Mouse (Mus musculus) heart, postnatal 25 days (tissue): Measurements from ENCODE around the gene Larp6. TPM values are rescaled to one million over a fixed set of nuclear protein-coding genes. Genes with fewer than 3 reads are reported as not detected.

Experiments
- DNase-seq: peaks from one replicate; pipeline ENCODE4 v3.0.0; 2022; ENCODE audit warnings: low spot score
- intact Hi-C: fragments of 180-260 bp; cut with DNase I; formaldehyde crosslinking; loops from one replicate; pipeline ENCODE4 v1.15.1; 2025
- total RNA-seq, 2 experiments: library from RNA; stranded (reverse); gene quantifications; 2 replicates each; pipeline ENCODE4 v1.2.3; 2021

Larp6 gene
- total RNA-seq, 2 experiments from 2014 or later = 1.3 to 1.5 TPM

GRCm38 (mm10) chr9:60756258-60756657 lies 43.5 kb downstream of the Larp6 start:
- peak; percentile 16 for DNase-seq
- intact Hi-C loops = loop anchor here (1.0 to 5.0 kb wide), 3 partner anchors 36 to 102 kb away; partner anchors contain the start of gene Uaca

- peak; percentile 8 for DNase-seq
- intact Hi-C loops = loop anchor here (1.0 to 5.0 kb wide), 3 partner anchors 35 to 101 kb away; partner anchors contain the start of gene Uaca
Measured at GRCm38 (mm10) chr9:60756866-60757740, 44.3 kb downstream of the Larp6 start.

DNA sequence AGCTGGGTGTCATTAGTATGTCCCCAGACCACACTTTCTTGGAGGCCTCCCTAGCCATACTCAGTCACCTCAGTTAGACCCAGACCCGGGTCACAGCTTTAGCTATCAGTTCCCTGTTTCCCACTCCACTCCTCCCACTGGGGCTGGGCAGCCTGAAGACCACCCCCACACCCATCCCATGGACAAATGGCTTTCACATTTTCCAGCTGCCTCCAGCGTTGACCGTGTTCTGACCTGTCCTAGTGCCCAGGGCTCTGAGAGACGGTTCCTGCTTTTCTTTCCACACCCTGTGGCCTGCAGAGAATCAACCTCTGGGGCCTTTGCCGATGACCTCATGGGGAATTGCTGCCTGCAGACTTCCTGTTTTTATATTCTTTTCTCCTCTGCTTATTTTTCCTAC lies 45.0 kb downstream of the Larp6 start:
- intact Hi-C loops = loop anchor here (2.0 to 5.0 kb wide), 2 partner anchors 34 to 61 kb away; partner anchors contain the start of gene Uaca
- DNase-seq = peak; percentile 24

- peak; percentile 33 for DNase-seq
- intact Hi-C loops = loop anchor here (5.0 kb wide), 1 partner anchor 33 kb away; the partner anchor contains the start of gene Uaca
Measured at GRCm38 (mm10) chr9:60759436-60760007, 46.7 kb downstream of the Larp6 start.

DNA sequence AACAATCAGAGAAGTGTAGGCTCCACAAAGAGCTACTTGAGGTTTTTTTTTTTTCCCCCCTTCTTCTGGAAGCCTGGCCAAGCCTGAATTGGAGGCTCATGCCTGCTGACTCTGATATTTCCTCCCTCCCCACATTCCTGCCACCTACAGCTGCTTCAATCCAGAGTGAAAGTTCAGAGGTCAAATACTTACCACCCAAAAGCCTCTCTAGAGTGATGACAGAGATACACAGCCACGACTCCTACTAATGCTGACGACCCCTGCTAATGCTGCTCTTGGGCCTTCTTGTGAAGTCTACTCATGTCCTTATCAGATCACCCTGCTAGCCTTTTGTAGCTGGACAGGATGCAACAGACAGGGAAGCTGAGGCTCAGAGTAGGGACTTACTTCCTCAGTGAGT lies 52.4 kb downstream of the Larp6 start:
- intact Hi-C loops = no loop called here
- DNase-seq = no peak

DNA sequence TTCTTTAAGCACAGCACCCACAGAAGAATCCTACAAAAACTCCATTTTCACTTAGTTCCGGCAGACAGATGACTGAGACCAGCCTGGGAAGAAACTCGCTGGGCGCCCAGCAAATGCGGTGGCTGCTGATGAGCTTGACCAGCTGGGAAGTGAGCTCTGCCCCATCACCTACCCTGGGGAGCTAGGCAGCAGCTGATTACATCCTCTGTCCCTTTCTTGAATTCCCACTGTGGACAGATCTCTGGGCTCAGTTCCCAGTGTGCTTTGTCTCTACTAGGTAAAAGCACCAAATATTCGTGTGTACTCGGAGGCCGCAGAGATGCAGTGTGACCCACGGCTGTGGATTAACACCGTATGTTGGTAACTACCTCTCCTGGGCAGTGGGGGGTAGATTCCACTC lies 55.6 kb downstream of the Larp6 start:
- DNase-seq = no peak
- intact Hi-C loops = no loop called here

GRCm38 (mm10) chr9:60769711-60770111 lies 56.9 kb downstream of the Larp6 start:
- intact Hi-C loops = no loop called here
- DNase-seq = no peak

DNA sequence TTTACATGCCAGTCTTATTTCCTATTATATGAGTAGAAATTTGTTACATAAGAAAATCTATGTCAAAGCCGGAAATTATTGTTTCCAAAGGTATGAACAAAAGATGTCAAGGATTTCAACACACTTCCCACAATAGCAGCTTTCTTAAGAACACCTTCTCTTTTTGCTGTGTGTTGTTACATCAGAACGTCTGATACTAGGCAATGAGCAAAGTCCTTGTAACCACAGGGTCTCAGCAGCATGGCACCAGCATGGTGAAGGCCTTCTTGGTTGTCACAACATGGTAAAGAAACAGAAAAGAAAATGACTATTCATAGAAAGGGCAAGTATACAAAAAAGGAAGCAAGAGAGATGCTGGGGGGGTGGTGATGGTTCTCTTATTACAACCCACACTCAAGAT lies 60.9 kb downstream of the Larp6 start:
- no peak for DNase-seq
- intact Hi-C loops = no loop called here

DNA sequence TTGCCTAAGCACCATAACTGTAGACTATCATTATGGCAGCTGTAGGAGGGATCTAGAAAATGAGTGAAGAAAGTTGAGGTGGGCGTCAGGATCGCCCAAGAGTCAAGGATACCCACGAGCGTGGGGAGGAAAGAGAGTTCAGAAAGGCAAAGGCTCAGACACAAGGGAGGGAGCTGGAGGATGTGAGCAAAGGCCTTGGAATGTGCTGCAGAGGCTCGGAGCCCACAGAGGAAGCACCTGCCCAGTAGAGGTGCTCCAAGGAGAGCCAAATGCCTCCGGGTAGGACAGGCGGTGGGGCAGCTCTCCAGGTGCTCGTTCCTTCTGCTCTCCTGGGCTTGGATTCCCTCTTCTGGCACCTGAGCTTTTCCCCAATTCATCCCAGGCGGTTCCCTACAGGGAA lies 64.1 kb downstream of the Larp6 start:
- intact Hi-C loops = no loop called here

DNA sequence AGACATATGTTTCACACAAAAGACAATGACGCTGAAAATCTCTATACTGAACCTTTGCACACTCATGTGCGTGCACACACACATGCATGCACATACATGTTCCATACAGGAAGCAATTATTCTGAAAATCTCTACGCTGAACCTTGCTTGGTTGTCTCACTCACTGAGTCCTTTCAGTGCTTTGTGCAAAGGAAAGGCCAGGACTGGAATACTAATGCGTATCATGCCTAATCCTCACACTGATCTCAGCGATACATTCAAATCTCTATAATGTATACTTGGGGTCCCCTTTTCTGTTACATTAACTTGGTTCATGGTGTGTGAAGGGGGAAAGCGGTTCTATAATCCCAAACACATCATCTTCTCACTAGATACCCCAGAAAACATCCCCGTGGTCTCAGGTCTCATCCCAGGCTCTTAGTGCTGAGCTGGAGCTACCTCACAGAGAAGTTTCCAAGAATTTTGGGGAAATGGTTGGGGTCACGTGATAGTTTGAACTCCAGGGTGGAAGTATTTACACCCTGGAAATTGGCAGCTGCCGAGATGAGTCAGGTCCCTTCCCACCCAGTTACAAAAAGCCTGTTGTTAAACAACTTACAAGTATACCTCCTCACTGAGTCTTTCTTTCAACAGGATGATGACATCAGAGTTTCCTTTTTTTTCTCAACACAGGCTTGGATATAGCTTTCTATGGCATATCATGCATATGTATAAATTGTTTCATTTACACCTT lies 69.4 kb downstream of the Larp6 start:
- no peak for DNase-seq
- intact Hi-C loops = no loop called here

More for the DNA sequence above, 64.1 kb downstream of the Larp6 start:
- no peak for DNase-seq

- intact Hi-C loops = no loop called here
- no peak for DNase-seq
Measured at GRCm38 (mm10) chr9:60785069-60785468, 72.3 kb downstream of the Larp6 start.

DNA sequence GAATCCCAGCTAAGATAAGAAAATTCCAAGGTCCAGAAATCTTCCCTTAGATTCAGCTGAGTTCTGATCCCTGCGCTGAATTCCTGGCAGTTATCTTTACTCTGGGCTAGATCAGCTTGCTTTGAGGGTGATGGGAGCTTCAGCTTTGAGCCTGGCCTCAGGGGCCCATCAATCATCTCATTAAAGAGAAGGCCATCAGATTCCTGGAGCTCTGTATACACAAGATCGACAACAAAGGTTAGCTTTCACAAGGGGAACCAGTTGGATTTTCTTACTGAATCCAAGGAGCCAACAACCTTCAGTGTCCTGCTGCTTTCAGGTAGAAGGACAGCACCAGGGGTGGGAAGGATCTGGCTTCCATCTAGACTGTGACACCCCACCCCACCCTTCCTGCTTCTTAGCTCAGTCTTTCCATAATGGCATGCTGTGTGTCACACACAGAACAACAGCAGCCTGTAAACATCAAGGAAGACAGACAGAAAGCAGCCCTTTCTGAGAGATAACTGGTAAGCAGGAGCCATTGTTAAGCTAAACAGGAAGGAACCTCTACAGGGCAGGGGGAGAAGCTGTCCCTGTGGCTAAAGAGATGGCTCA lies 74.8 kb downstream of the Larp6 start:
- DNase-seq = no peak
- intact Hi-C loops = no loop called here

Other genes starting within 250 kb of the Larp6 start
- 1 to 10 TPM; 6.2 to 6.4 TPM for gene Thsd4, start 190.9 kb upstream of the Larp6 start, total RNA-seq
- gene Lrrc49, start 24.8 kb upstream of the Larp6 start, total RNA-seq = 1 to 10 TPM; 4.1 to 4.3 TPM
- 10 to 100 TPM; 44.6 to 50.0 TPM for gene Uaca, start 81.6 kb downstream of the Larp6 start, total RNA-seq